Mouse (Mus musculus) erythroblast, embryonic 14.5 days (primary cell): ENCODE results near the gene Pnn.

Experiments used
- GATA1 ChIP-seq: IDR thresholded peaks from 2 replicates; pipeline ENCODE4 v1.6.1; 2012; ENCODE audit warnings: low read length, inconsistent platforms, mixed read lengths
- TAL1 ChIP-seq: IDR thresholded peaks from 3 replicates; pipeline ENCODE4 v1.6.1; 2012; ENCODE audit warnings: low read length, inconsistent platforms, mixed read lengths

- TF ChIP-seq TAL1 (no peak), GATA1 (no peak)
Observed at GRCm38 (mm10) chr12:59052470-59052869, 14.2 kb upstream of the Pnn start.
